Mouse (Mus musculus) right cerebral cortex, postnatal 14 days (tissue): ENCODE data around the gene Poc1a.
A peak's percentile ranks its signal among the peaks of the same experiment; 100 is the strongest.

Source experiments
- DNase-seq: peaks from one replicate; pipeline ENCODE4 v3.0.0; 2022

Gene Poc1a

DNA sequence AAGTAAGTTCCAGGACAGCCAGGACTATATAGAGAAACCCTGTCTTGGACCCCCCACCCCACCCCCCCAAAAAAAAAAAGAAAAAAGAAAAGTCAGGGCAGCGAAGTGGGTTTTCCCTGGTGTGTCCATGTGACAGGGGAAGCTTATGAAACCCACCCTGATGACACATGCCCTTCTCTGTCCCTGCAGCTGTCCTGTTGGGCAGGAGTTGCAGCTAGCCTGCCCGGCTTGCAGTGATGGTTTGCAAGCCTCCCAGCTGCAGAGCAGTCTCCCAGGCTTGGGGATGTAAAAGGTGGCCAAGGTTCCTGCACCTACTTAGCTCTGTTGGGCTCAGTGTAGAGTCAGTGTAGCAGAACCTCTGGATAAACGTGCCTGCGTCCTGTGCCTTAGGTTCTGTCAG is 58.9 kb downstream of the Poc1a start:
- no peak for DNase-seq

DNA sequence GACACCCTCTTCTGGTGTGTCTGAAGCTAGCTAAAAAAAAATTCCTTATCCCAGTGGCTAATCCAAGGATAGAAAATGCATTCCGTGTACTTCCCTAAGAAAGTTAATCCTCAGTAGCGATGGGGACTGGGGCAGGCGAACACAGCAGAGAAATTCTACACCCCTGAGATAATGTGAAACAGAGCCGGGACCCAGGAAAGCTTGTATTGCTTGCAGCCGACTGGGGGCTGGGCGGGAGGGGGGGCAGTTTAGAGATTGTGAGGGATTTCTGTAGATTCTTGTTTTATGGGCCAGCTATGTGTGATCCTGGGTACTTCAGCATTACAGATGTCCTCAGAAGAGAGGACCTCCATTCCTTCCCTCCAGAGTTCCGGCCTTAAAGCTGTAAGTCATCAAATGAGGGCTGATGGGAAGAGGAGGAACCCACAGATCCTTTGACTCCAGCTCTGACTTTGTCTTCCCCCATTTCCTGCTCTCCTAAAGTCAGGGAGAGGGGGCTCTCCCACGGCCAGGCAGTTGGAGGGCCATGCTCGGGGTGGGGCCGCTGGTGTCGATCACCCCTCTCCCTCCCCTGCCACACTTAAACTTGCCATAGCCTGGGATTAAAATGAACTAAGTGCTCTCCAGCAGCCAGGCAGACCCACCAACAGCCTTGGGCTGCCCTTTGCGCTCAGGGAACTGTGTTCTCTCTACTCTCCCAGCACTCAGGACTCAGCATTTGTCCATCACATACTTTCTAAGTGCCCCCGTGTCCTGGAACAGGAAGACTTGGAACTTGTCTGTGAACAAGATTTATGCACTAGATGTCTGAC is 59.8 kb downstream of the Poc1a start:
- DNase-seq = no peak

DNA sequence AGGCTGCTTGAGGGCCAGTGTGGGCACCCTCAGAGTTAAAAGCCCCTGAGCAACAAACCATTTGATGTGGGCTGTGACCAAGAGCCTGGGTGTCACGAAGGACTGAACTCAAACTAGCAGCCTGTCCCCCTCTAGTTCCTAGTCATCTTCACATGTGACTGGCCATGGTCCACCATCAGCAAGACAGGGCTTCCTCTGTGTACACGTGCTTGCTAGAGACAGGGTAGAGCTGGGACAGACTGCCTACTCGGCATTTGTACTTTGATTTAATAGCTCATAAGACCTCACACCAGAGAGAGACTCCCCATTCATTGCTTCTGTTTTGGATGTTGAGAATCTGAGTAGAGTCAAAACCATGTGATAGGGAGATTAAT is 60.4 kb downstream of the Poc1a start:
- no peak for DNase-seq

DNA sequence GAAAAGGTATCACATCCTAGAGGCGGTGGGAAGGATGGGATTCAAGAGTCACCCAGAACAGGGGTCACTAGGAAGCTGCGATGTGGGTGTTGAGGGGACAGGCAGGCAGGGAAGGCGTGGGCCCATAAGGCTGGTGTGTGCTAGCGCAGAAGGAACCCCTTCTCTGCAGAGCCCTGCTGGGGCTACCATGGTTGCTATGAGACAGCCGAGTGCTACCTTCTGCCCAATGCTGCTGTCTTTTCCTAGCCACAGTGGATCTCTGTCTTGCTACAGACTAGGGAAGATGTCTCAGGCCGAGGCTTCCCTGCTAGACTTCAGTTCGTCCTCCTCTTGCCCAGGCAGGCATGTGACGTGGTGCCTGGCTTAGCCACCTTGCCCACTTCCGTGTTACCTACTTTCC is 61.7 kb downstream of the Poc1a start:
- DNase-seq = no peak

DNA sequence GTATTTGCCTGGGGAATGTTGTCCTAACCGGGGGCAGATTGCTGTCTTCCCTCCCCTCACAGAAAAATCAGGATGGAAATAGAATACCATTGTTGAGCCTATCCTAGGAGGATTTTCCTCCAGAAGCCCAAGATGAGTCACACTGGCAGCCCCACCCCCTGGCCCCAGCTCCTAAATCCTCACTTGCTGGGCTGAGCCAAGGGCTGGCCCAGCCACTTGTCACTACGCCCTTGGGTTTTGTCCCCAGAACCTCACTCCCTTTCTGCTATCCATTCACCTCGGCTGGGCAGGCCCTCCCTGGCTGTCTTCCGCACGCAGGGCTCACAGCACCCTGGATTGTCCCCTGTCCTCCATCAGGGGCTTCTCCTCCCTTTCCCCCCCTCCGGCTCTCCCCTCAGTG is 64.3 kb downstream of the Poc1a start:
- DNase-seq = no peak

DNA sequence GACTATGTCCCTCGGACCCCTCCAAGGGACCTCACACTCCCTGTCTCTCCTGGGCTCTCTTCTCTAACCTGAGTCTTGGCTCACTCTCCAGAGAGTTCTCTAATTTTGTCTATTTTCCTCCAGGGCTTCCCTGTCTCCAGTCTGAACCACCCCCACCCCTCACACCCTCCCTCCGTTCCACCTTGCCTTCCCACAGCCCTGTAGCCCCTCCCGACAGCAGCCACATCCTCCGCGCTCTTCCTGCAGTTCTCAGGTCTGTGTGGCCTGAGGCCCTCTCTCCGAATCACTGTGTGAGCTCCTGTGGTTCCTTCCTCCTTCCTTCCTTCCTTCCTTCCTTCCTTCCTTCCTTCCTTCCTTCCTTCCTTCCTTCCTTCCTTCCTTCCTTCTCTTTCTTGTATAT is 64.8 kb downstream of the Poc1a start:
- DNase-seq = no peak

DNA sequence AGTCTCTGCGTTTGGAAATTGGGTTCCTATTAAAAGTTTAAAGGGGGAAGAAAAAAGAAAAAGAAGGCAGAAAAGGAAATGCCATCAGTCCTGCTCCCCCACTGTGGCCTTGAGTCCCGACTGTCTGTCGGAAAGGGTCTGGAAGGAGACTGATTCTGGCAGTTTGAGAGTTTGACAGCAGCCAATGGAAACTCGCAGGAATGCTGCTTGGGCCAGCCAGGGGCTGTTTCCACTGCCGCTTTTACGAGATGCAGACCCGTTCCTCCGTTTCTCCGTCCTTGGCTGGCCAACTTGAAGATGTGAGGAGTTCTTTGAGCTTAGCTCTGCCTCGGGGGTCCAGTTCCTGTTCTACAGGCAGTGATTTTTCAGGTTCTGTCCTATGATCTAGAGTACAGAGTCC is 67.4 kb downstream of the Poc1a start:
- DNase-seq = no peak

DNA sequence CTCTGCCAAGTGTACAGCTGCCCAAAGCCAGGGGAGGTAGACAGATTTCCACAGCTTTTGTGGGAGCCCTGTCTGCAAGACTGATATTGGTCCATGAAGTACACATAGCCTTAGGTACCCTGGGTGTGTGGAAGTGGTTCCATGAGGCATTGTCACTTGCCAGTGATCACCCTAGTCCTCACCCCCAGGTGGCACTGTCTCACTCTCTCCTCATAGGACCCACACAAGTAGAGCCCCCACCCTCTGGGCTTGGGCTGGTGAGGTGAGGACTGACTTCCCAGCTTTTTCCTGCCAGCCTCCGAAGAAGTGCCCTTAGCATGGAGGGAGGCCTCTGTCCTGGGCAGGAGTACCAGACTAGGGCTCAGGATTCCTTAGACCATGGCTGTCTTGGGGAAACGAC is 68.2 kb downstream of the Poc1a start:
- DNase-seq = peak; percentile 54

DNA sequence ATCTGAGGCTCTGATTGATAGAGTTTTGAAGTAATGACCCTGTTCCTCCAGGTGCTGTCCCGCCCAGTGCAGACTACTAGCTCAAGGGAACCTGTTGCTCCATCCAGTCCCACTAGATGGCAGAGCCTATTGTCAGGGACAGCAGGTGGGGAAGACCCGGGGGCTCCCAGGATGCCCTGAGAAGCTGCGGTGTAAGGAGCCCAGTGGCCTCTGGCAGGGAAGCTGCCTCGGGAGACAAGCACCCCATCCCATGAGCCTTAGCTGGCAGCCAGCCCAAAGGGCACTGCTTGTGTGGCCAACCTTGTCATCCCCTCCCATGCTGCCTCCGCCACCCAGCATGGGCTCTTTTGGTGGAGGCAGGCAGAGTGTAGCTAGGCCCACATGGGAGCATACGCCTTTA is 70.3 kb downstream of the Poc1a start:
- no peak for DNase-seq

DNA sequence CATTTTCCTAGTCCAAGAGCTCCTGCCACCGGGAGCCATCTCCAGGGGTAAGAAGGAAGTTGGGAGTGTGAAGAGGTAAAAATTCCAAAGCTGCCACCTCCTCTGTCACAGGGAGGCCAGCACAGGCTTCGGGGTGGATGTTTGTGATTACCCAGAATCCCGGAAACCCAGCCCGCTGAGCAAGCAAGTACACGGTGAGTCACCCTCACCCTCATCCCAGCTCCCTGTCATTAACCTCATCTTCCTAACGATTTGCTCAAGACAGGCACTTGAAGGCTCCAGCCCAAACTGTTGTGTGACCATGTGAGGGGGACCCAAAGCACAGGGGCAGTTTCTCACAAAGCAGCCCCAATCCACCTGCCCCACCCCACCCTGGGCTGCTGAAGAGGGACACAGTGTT is 72.9 kb downstream of the Poc1a start:
- no peak for DNase-seq

DNA sequence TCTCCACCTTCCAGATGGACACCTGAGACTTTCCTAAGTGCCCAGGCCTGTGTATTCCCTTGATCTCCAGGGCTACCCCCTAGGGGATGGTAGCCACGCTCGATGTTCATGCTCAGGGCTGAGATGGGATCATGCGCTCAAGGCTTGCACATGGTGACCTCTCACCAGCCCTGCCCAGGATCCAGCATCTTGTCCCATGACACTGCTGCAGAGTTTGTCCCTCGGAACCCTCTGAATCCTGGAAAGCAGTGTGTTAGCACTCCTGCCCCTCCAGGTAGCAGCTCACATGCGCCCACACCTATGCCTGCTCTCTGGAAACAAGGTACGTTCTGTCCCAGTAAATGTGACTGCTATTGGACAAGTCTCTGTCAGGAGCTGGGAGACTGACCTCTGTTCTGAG is 73.9 kb downstream of the Poc1a start:
- DNase-seq = no peak

DNA sequence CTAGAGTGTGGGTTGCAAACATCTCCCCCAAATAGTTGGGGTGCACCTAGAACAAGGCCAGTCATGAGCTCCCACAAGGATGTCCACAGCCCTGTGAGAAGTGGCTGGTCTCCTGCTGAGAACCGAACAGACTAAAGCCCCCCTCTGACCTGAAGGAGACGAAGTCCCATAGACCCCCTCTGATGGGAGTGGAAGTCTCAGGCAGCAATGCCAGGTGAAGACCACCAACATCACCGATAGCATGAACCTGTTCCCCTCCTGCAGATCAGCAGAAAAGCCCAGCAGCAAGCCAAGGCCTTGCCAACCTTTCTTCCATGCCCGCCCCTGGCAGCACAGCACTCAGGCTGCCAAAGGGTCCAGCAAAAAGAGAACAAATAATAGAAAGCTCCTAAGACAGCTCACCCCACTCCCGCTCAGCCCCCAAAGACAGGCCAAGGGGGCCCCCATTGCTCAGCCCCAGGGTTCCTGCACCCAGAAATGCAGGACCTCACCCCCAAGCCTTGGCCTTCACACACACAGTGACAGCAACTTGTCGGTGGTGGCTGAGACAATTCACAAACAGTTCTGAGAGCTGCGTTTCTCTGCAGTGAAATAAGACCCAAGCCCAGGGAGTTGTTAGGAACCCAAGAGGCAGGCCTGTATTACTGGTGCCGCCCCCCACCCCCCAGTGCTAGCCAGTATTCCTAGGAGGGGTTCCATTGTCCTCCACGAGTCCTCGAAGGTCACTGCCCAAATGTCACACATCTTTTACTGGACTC is 74.5 kb downstream of the Poc1a start:
- DNase-seq = no peak

DNA sequence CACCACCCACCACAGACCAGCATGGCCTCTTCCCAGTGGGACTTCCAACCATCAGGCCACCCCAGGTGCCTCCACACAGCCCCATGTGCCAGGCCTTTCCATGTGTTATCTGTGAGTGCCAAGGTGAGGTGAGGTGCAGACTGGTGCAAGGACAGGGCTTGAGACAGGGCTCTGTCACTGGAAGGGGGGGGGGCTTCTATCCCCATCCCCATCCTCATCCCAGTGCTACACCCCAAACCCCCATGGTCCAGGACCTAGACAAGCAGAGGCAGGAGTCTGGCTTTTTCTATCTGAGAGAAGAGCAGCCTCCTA is 75.1 kb downstream of the Poc1a start:
- DNase-seq = no peak

DNA sequence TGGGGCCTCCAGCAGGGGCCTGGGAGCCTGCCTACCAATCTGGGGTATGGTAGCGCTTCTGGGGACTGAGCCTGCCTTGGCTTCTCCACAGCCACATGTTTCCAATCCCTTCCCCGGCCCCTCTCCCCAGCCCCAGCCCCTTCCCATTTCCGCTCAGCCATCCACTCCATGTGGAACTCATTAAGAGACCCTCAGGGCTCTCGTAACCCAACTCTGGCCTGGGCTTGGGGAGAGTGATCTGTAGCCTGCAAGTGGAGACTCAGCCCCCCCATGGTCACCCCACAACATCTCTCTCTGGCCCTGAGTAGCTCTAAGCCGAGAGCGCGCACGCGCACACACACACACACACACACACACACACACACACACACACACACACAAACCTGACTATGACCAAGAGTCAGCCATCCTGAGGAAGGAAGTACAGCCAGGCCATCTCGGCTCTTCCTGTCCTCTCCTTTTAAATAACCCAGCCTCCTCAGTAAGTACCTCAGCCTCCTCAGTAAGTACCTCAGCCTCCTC is 75.5 kb downstream of the Poc1a start:
- DNase-seq = no peak

DNA sequence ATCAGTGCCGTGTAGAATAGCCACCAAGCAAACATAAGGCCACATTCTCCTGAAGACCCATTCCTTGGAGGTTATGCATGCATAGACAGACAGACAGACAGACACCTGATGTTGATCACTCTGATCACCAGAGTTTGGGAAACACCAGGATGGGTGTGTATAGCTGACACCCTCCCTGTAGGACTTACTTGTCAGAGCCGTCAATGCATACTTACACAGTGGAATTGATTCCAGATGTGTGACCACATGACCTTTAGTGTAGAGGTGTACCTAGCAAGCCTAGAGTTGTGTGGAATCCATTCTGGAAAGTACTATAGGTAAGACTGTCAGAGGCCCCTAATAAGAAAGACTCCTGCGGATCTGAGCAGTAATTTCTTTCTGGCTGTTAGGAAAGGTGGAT is 76.3 kb downstream of the Poc1a start:
- DNase-seq = no peak

DNA sequence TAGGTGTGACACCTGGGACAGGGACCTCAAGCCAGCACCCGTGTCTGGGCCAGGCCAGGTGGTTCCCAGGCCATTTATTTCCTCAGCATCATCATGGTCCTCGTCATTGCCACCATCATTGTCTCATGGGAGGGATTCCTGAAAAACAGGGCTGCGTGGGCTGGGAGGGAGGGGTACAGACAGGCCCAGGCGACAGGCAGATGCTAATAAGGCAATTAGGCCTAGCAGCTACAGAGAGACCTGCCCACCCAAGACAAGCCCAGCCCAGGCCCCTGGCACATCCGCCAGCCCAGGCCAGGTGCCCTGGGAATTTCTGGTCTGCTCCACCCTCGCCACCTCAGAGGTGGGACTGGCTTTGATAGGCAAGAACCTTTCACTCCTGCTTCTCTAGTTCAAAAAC is 78.4 kb downstream of the Poc1a start:
- no peak for DNase-seq

DNA sequence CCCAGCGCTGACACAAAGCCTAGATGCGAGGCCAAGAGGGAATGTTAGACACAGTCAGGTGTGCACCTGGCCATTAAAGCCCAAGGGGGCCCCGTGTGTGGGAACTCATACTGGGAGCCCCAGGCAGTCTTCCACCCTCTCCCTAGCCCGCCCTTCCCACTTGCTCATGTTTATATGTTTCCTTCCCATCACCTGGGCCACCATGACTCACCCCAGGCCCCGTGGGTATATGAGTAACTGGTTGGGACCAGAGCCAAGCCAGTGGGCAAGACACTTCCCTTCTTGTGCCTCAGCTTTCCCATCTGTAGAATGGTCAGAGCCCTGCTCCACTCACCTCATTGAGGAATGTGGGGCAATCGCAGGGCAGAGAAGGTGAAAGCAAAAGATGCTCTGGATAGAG is 80.3 kb downstream of the Poc1a start:
- no peak for DNase-seq

DNA sequence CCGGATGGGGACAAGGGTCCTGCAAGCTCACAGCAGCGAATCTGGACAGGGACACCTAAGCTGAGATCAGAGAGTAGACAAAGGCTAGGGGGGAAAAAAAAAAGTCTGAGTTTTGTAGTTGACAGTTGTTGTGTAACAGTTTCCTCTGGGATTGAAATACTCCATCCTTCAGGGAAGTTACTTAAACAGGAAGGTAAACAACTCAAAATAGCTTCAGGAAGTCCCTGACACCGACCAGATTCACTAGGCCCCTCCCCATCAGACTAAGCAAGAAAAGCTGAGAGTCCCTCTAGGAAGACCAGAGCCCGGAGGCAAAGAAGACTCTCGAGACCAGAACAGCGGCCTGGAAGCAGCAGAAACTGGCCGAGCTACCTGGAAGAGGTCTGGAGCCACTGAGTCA is 84.5 kb downstream of the Poc1a start:
- DNase-seq = no peak

DNA sequence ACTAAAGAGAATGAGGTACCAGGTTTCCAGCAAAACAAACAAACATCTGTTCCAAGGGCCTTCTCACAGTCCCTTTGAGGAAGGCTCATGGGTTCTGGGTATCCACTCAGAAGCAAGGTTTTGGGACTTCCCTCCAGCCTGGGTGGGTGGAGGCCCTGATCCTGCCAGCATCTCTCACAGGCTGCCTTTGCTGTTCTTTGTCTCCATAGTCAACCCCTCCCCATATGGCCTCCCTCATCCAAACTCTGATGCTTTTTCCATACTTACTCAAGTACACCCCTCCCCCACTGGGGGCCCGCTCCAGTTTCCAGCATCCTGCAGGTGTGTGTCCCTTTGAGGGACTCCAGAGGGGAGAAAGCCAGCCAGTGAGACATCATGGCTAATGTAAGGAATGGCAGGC is 85.3 kb downstream of the Poc1a start:
- DNase-seq = no peak

DNA sequence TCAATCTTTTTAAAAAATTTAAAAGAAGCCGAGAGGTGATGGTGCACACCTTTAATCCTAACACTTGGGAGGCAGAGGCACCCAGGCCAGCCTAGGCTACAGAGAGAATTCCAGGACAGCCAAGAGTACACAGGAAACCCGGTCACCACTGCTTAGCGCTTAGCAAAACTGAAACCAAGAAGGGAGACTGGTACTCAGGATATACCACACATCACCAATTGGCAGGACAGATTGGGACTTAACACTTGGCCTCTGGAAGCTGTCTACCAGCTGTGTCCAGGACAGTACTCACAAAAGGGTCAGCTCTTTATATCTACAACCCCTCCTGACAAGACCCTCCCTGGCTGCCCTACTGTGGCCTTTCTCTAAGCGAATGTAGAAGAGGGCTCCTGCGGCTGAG is 86.1 kb downstream of the Poc1a start:
- DNase-seq = no peak

DNA sequence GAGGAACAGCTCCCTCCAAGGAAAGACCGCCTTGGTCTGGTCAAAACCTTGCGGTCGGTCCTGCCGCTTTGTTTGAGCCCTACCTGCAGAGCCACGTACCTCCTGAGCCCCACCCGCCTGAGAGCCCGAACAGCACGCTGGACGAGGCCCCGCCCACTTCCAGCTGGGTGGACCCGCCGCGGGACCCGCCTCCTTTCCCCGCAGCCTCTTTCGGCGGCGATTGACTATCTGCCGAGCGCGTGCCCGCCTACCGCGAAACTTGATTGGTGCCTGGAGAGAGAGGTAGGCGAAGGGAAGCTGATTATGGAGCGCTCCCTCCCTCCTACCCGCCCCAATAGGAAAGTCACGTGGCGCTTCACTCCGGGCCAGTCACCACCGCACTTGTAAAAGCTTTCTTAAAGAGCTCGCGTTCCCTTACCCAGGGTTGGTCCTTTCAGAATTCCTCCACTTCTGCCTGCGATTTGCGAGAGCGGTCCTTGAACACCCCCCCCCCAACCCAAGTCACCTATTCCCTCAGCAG is 86.8 kb downstream of the Poc1a start:
- peak; percentile 97 for DNase-seq

DNA sequence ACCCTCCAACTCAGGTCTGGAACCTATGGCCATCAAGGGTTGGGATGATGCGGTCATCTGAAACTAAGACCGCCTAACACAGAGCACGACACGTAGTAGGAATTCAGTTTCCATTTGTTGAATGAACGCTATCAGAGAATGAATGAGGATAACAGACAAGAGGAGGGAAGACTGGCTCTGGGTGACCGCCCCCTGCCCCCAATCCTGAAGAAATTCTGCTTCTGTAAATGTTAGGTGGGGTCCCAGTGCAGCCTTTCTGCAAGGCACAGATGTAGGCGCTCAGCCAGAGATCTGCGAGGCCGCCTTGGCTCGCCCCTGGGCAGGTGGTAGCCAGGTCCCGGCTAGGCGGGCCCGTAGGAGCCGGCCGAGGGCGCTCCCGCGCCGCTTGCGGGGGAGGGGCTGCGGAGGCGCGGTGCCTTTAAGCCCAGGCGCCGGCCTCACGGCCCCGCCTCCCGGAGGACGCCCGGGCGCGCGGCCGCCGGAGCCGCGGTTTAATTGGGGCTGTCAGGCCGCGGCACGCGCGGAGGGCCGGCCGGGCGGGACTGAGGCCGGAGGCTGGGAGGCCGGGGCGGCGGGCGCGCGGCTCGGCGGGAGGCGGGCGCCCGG is 87.4 kb downstream of the Poc1a start, which contains the start of gene Dusp7:
Dusp7 (plus strand) TSS at position 521 of the 606 bp plus-strand sequence.
- peak; percentile 81 for DNase-seq

DNA sequence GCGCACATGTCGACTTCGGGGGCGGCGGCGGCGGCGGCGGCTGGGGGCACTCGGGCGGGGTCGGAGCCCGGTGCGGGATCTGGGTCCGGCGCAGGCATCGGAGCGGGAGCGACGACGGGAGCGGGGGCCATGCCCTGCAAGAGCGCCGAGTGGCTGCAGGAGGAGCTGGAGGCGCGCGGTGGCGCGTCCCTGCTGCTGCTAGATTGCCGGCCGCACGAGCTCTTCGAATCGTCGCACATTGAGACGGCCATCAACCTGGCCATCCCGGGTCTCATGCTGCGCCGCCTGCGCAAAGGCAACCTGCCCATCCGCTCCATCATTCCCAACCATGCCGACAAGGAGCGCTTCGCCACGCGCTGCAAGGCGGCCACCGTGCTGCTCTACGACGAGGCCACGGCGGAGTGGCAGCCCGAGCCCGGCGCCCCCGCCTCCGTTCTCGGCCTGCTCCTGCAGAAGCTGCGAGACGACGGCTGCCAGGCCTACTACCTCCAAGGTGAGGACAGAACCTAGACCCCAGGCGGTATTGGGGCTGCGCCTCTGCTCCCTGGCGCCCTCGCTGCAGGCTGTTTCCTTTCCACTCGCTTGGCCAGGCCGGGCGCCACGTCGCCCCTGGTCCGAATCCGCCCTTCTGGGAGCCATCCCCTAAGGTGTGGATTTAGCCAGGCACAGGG is 88.1 kb downstream of the Poc1a start:
- DNase-seq = peak; percentile 55
